Mouse (Mus musculus) B cell, adult 2 months (primary cell): ENCODE data around the gene Fam181a.
A peak's percentile ranks its signal among the peaks of the same experiment; 100 is the strongest.

Experiments
- DNase-seq, 2 experiments: peaks; one replicate each; pipeline ENCODE4 v3.0.0; 2022

The Fam181a gene

GRCm38 (mm10) chr12:103315831-103316545 is 5.2 kb downstream of the Fam181a start:
- no peak for DNase-seq

DNA sequence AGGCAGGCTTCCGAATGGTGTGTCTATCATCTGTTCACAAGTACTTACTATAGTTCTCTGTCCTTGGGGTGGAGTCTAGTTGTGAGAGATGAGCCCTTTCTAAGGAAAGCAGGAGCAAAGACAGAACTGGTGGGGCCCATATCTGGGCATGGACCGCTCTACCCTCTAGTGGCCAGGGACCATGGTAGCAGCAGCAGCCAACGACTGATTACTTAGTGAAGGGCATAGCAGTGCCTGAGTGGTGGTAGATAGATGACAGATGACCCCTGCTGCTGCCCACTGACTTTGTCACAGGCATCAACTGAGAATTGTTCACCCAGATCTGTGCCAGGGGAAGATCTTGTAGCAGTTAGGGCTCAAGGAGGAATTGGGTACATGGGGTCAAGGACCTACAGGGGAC is 12.0 kb downstream of the Fam181a start:
- peak; percentile 56 to 58 for DNase-seq

GRCm38 (mm10) chr12:103325156-103325857 is 14.5 kb downstream of the Fam181a start:
- DNase-seq, result peak; percentile 96 to 97

DNA sequence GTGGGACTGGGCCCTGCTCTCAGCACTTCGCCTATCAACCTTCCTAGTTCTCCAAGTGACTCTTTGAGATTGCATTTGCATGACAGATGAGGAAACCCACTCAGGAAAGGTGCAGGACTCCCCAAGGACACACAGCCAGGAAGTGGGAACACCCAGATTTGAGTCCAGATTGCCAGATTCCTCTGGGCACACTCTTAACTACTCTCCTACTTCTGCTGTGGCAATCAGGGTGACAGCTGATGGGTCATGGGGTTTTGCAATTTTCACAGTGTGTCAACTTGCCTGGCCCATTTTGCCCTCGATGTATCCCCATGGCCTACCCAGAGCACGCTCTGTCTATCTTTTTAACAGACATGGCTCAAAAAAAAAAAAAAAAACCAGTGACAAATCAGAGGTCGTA is 15.8 kb downstream of the Fam181a start:
- no peak for DNase-seq

- DNase-seq, result no peak
Observed at GRCm38 (mm10) chr12:103327107-103327506, 16.3 kb downstream of the Fam181a start.

- DNase-seq, result no peak
Observed at GRCm38 (mm10) chr12:103328448-103329191, 17.8 kb downstream of the Fam181a start.

GRCm38 (mm10) chr12:103331491-103331890 is 20.7 kb downstream of the Fam181a start:
- DNase-seq, result no peak

GRCm38 (mm10) chr12:103332879-103333278 is 22.1 kb downstream of the Fam181a start:
- peak; percentile 50 to 57 for DNase-seq

DNA sequence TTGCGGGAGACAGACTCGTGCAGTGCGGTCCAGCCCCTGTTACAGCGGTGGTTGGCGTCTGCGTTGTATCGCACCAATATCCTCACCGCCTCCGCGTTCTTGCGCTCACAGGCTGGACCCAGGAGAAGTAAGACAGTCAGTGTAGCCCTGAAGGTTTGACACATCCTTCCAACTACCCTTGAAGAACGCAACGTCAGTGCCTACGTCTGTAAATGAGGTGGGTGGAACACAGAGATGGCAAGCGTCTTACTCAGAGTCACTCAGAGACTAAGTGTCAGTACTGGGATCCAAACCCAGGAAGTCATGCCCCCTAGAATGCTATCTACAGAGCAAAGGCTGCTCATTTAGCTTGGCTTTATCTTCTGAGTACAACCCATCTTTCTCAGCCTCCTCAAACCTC is 22.7 kb downstream of the Fam181a start:
- DNase-seq, result no peak

DNA sequence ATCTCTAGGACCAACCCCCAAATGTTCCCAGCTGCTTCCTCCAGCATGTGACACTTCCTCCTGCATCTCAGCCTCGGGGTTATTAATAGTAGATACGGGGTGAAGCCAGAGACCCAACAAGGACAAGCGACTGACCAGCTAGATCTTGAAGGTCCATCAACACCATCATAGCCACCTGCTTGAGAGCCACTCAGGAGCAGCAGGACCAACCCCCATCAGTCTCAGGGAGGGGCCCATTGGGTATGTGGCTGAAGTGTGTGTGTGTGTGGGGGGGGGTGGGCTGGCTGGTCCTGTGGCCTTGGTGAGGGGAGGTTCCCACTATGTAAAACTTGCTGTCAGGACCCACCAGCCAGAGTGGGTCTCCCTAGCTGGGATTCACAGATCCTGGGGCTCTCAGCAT is 26.0 kb downstream of the Fam181a start:
- no peak for DNase-seq

GRCm38 (mm10) chr12:103338162-103338798 is 27.5 kb downstream of the Fam181a start:
- DNase-seq, result no peak

DNA sequence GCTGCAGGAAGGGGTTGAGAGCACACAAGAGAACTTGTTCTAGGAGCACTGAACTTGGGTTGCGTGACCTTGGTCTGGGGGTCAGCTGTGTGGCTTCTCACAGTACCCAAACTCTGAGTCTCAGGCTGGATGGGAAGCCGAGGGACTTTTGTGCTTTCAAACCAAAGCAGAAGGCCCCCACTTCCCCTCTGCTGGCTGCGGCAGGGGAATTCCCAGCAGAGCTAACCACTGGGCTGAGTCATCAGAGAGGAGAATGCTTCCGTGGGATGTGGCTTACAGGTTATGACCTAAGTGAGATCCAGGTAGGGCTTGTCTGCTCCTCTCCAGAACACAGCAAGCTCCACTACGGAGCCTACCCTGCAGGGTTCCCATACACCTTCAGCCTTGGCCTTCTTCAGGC is 30.4 kb downstream of the Fam181a start:
- peak; percentile 86 to 90 for DNase-seq

- peak; percentile 85 to 89 for DNase-seq
Observed at GRCm38 (mm10) chr12:103343456-103343855, 32.7 kb downstream of the Fam181a start.

- DNase-seq, result no peak
Observed at GRCm38 (mm10) chr12:103344934-103345333, 34.2 kb downstream of the Fam181a start.

- no peak for DNase-seq
Observed at GRCm38 (mm10) chr12:103346945-103347344, 36.2 kb downstream of the Fam181a start.

- no peak for DNase-seq
Observed at GRCm38 (mm10) chr12:103347406-103347805, 36.6 kb downstream of the Fam181a start.

DNA sequence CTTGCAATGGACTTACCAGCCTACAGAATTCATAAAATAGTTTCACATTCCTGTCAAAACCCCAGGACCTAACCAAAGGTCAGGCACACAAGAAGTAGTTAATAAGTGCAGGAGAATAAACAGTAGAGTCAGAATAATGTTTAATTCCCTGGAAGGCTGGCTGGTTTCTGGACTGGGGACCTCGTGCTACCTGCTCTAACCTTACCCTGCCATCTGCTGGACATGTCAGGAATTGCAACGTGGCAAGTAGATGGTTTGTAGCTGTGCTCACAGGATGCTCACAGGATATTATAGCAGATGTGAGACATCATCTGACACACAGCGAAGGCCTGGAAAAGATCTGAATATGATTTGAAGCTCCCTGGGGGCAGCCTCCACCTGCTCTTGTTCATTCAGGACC is 37.7 kb downstream of the Fam181a start:
- DNase-seq, result peak; percentile 89

DNA sequence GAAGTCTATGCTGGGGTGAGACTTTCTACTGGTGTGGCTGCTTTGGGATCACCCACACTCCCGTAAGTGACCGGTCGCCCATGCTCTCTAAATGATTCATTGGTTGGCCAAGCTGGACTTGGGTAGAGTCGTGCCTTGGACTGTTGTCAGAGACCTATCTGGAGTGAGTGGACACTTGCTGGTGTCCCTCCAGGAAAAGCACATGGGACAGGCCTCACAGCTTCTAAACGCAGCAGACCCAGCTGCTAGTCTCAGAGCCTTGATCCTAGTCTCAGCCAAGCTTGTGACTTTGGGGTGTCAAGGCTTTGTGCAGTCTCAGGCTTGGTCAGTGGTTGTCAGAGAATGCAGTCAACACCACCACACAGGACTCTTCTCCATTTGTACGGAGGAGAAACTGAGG is 42.0 kb downstream of the Fam181a start:
- DNase-seq, result no peak

DNA sequence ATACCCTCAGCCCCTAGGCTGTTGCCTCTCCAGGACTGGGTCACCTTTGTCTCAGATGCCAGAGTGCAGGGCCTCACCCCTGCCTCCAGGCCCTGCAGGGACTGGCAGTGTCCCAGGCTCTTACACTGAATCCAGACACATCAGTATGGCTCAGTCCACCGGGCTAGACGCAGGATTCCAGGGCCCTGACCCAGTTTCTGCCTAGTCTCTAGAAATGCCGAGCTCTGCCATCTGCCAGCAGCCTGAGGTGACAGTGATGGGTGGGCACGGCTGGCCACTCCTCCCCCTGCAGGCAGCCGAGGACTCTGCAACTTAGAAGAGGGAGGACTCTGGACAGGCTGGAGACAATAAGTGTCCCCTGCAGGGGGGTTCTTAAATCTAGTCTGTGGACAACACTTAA is 42.8 kb downstream of the Fam181a start:
- peak; percentile 38 for DNase-seq

GRCm38 (mm10) chr12:103355746-103356414 is 45.1 kb downstream of the Fam181a start, which contains the start of gene Asb2:
Gene Asb2, minus strand, starts transcription at chr12:103356001.
- no peak for DNase-seq

DNA sequence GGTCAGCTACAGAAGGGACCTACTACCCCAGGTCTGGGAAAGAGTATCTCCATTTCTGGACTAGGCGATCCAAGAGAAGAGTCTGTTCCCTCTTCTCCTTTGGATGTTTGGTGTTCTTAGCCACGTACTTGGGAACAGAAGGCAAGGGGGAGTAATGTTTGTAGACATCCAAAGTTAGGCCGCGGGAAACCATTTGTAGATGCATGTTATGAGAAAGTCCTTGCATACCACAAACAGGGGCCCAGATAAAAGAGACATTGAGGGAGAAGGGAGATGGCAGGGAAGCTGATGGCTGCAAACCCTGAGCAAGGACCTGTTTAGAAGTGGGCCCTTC is 45.6 kb downstream of the Fam181a start:
- DNase-seq, result no peak

- DNase-seq, result no peak
Observed at GRCm38 (mm10) chr12:103358216-103358615, 47.4 kb downstream of the Fam181a start.
